Mouse (Mus musculus) intestine, postnatal 0 days (tissue): ENCODE data around the gene Map4. TPM values are rescaled to one million over a fixed set of nuclear protein-coding genes. Genes with fewer than 3 reads are reported as not detected.

Experiments used
- ATAC-seq: fragments of 200-750 bp; cut with Nextera tagmentation; 2 replicates; pipeline ENCODE4 v1.8.0; 2017; ENCODE audit warnings: mild to moderate bottlenecking, moderate TSS enrichment, moderate library complexity
- H3K27ac ChIP-seq: fragments of 300-500 bp; sonication (generic); 2 replicates; pipeline ENCODE4 v1.5.1; 2014; ENCODE audit warnings: mild to moderate bottlenecking, low read depth, low read length, moderate library complexity
- H3K27me3 ChIP-seq: fragments of 300-500 bp; sonication (generic); replicated peaks from 2 replicates; pipeline ENCODE4 v1.6.1; 2014; ENCODE audit warnings: low read length, mixed read lengths; ENCODE audit not compliant: control insufficient read depth, insufficient read depth
- H3K36me3 ChIP-seq: fragments of 300-500 bp; sonication (generic); 2 replicates; pipeline ENCODE4 v1.6.1; 2014; ENCODE audit warnings: mild to moderate bottlenecking, moderate library complexity; ENCODE audit not compliant: control insufficient read depth, insufficient read depth
- H3K4me1 ChIP-seq: fragments of 300-500 bp; sonication (generic); replicated peaks from 2 replicates; pipeline ENCODE4 v1.6.1; 2014; ENCODE audit warnings: antibody characterized with exemption, low read length, mixed read lengths; ENCODE audit not compliant: control insufficient read depth, insufficient read depth
- H3K4me2 ChIP-seq: fragments of 300-500 bp; sonication (generic); replicated peaks from 2 replicates; pipeline ENCODE4 v1.6.1; 2014; ENCODE audit warnings: low read depth, mild to moderate bottlenecking, moderate library complexity
- H3K4me3 ChIP-seq: fragments of 300-500 bp; sonication (generic); 2 replicates; pipeline ENCODE4 v1.5.1; 2014; ENCODE audit warnings: low read depth, low read length
- H3K9ac ChIP-seq: fragments of 300-500 bp; sonication (generic); 2 replicates; pipeline ENCODE4 v1.6.1; 2014; ENCODE audit warnings: mild to moderate bottlenecking, low read depth, low read length
- H3K9me3 ChIP-seq: fragments of 300-500 bp; sonication (generic); 2 replicates; pipeline ENCODE4 v1.6.1; 2016; ENCODE audit warnings: mixed run types; ENCODE audit not compliant: control insufficient read depth
- CTCF ChIP-seq: sonication (generic); IDR thresholded peaks from 2 replicates; pipeline ENCODE4 v1.5.1; 2016; ENCODE audit warnings: low read depth, mild to moderate bottlenecking, control low read depth, antibody characterized with exemption, moderate library complexity
- WGBS: fragments of 180-500 bp; shearing (Covaris S2); extraction: QIAGEN DNeasy Blood & Tissue Kit; methylation state at CpG from one replicate; pipeline ENCODE4 v1.1.7; 2014; 5-methylcytosine and 5-hydroxymethylcytosine counted together
- polyA plus RNA-seq: library from polyadenylated mRNA; unstranded; fragments of >200 nt; fragmentation: Nextera tagmentation; extraction: Ambion mirVana; gene quantifications from 2 replicates; pipeline ENCODE4 v1.2.1, GENCODE M21; 2015

The Map4 gene
- polyA plus RNA-seq, 1 experiment from 2014 or later: 26.0 TPM

DNA sequence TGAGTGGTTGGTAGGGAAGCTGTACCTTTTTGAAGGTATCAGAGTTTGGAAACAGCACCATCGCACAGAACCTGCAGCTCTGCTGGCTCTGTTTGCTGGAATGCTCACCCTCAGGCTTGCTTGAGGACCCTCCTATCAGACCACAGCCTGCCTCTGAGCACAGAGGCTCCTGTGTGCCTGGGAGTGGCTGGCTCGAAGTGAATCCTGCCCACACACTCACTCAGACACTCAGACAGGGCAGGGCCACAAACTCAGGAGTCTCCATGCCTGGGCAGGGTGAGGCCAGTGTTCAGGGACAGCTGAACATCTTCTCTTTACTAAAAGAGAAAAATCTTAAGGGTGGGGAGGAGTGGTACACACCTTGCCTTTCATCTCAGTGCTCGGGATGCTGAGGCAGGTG lies 30.7 kb upstream of the Map4 start:
- WGBS: 68% methylated on average over 3 of the region's 3 CpGs
- H3K4me2 ChIP-seq: no peak overlapping the region
- no peak for ATAC-seq
- H3K27ac ChIP-seq: no peak overlapping the region
- H3K36me3 ChIP-seq: no peaks in the 10 kb centered on the region
- H3K4me1 ChIP-seq: 0 out of 2 replicates have a peak, but pooled peaks cover 6% of the 10 kb centered on the region
- no peaks in the 10 kb centered on the region for H3K9me3 ChIP-seq
- H3K9ac ChIP-seq: no peak overlapping the region
- H3K27me3 ChIP-seq: no peaks in the 10 kb centered on the region
- TF ChIP-seq CTCF: no peak
- no peak overlapping the region for H3K4me3 ChIP-seq

GRCm38 (mm10) chr9:109902246-109902645 lies 29.0 kb upstream of the Map4 start:
- Histone ChIP-seq H3K9me3 (no peaks in the 10 kb centered on the region), H3K27ac (no peak overlapping the region), H3K36me3 (no peaks in the 10 kb centered on the region), H3K4me3 (no peak overlapping the region), H3K4me2 (no peak overlapping the region), H3K4me1 (no peaks in the 10 kb centered on the region), H3K9ac (no peak overlapping the region; the same call in 1 of the 2 replicates), H3K27me3 (no peaks in the 10 kb centered on the region)
- 58% methylated on average over 4 of the region's 4 CpGs for WGBS
- TF ChIP-seq CTCF: no peak
- ATAC-seq: no peak

- Histone ChIP-seq H3K4me1 (no peaks in the 10 kb centered on the region), H3K4me3 (no peak overlapping the region), H3K4me2 (no peak overlapping the region), H3K27me3 (no peaks in the 10 kb centered on the region), H3K9me3 (no peaks in the 10 kb centered on the region), H3K36me3 (no peaks in the 10 kb centered on the region), H3K27ac (no peak overlapping the region), H3K9ac (no peak overlapping the region)
- no peak for ATAC-seq
- no peak for TF ChIP-seq CTCF
- 54% methylated on average over 5 of the region's 5 CpGs for WGBS
Measured at GRCm38 (mm10) chr9:109902740-109903139, 28.5 kb upstream of the Map4 start.

- no peak overlapping the region for H3K27ac ChIP-seq
- 38% methylated on average over 8 of the region's 8 CpGs for WGBS
- no peak for ATAC-seq
Measured at GRCm38 (mm10) chr9:109907300-109907699, 24.0 kb upstream of the Map4 start.

GRCm38 (mm10) chr9:109907774-109908465 lies 23.3 kb upstream of the Map4 start:
- no peak overlapping the region for H3K9ac ChIP-seq
- 65% methylated on average over 6 of the region's 6 CpGs for WGBS
- no peak overlapping the region for H3K27ac ChIP-seq

More at GRCm38 (mm10) chr9:109907300-109907699, 24.0 kb upstream of the Map4 start:
- no peaks in the 10 kb centered on the region for H3K36me3 ChIP-seq
- H3K27me3 ChIP-seq: no peaks in the 10 kb centered on the region
- no peak for TF ChIP-seq CTCF
- no peak overlapping the region for H3K4me3 ChIP-seq
- no peak overlapping the region for H3K9ac ChIP-seq
- no peak overlapping the region for H3K4me2 ChIP-seq
- no peaks in the 10 kb centered on the region for H3K4me1 ChIP-seq
- no peaks in the 10 kb centered on the region for H3K9me3 ChIP-seq

GRCm38 (mm10) chr9:109909102-109909501 lies 22.2 kb upstream of the Map4 start:
- ATAC-seq: no peak
- Histone ChIP-seq H3K36me3 (no peaks in the 10 kb centered on the region), H3K4me2 (no peak overlapping the region), H3K9ac (no peak overlapping the region), H3K4me1 (no peaks in the 10 kb centered on the region), H3K4me3 (no peak overlapping the region), H3K27me3 (no peaks in the 10 kb centered on the region), H3K27ac (no peak overlapping the region), H3K9me3 (no peaks in the 10 kb centered on the region)
- TF ChIP-seq CTCF: no peak
- WGBS: 71% methylated on average over 8 of the region's 8 CpGs

More at GRCm38 (mm10) chr9:109907774-109908465, 23.3 kb upstream of the Map4 start:
- Histone ChIP-seq H3K4me3 (no peak overlapping the region), H3K9me3 (no peaks in the 10 kb centered on the region), H3K27me3 (no peaks in the 10 kb centered on the region), H3K4me2 (no peak overlapping the region), H3K4me1 (no peaks in the 10 kb centered on the region), H3K36me3 (no peaks in the 10 kb centered on the region)
- no peak for ATAC-seq
- no peak for TF ChIP-seq CTCF
